Mouse (Mus musculus) T-helper 1 cell (primary cell): ENCODE results near the gene Gfpt2.
"Not testable (repeated sequence)": the region's sequence is repeated elsewhere in the genome, so short reads cannot be mapped to it uniquely, and the experiment has no call there.

ENCODE experiments used
- in situ Hi-C: fragments of 300-600 bp; cut with MboI, MseI; formaldehyde crosslinking; loops from one replicate; pipeline ENCODE4 v1.15.1; 2025; ENCODE audit warnings: high pct_unique_total_duplicates

Gene Gfpt2

GRCm38 (mm10) chr11:49793619-49794341, at the start of gene Gfpt2:
Gene Gfpt2 (plus strand): TSS chr11:49794178.
- in situ Hi-C loops: no loop called here

GRCm38 (mm10) chr11:49744981-49745380, 49.0 kb upstream of the Gfpt2 start:
- in situ Hi-C loops: no loop called here

GRCm38 (mm10) chr11:49745839-49746238, 48.1 kb upstream of the Gfpt2 start:
- in situ Hi-C loops: no loop called here

GRCm38 (mm10) chr11:49746756-49747155, 47.2 kb upstream of the Gfpt2 start:
- in situ Hi-C loops: no loop called here

GRCm38 (mm10) chr11:49754958-49755665, 38.9 kb upstream of the Gfpt2 start:
- in situ Hi-C loops: no loop called here

- in situ Hi-C loops: no loop called here
These were observed 35.9 kb upstream of the Gfpt2 start for GRCm38 (mm10) chr11:49758096-49758495.

GRCm38 (mm10) chr11:49761130-49761529, 32.8 kb upstream of the Gfpt2 start:
- in situ Hi-C loops: no loop called here

- in situ Hi-C loops: no loop called here
These were observed 30.4 kb upstream of the Gfpt2 start for GRCm38 (mm10) chr11:49763555-49763954.

- in situ Hi-C loops: no loop called here
These were observed 30.0 kb upstream of the Gfpt2 start for GRCm38 (mm10) chr11:49764023-49764422.

GRCm38 (mm10) chr11:49764639-49765299, 29.2 kb upstream of the Gfpt2 start:
- in situ Hi-C loops: no loop called here

- in situ Hi-C loops: no loop called here
These were observed 28.4 kb upstream of the Gfpt2 start for GRCm38 (mm10) chr11:49765377-49766136.

GRCm38 (mm10) chr11:49766137-49766411, 27.9 kb upstream of the Gfpt2 start:
- in situ Hi-C loops: no loop called here

- in situ Hi-C loops: not testable (repeated sequence)
These were observed 26.5 kb upstream of the Gfpt2 start for GRCm38 (mm10) chr11:49767497-49767896.

GRCm38 (mm10) chr11:49768781-49769180, 25.2 kb upstream of the Gfpt2 start:
- in situ Hi-C loops: no loop called here

- in situ Hi-C loops: no loop called here
These were observed 23.1 kb upstream of the Gfpt2 start for GRCm38 (mm10) chr11:49770676-49771550.

- in situ Hi-C loops: no loop called here
These were observed 21.7 kb upstream of the Gfpt2 start for GRCm38 (mm10) chr11:49772251-49772650.

- in situ Hi-C loops: no loop called here
These were observed 19.1 kb upstream of the Gfpt2 start for GRCm38 (mm10) chr11:49774894-49775293.

- in situ Hi-C loops: no loop called here
These were observed 15.1 kb upstream of the Gfpt2 start for GRCm38 (mm10) chr11:49778844-49779243.

GRCm38 (mm10) chr11:49780161-49780817, 13.7 kb upstream of the Gfpt2 start:
- in situ Hi-C loops: no loop called here

GRCm38 (mm10) chr11:49781833-49782399, 12.1 kb upstream of the Gfpt2 start:
- in situ Hi-C loops: no loop called here
